Mouse (Mus musculus) cortical plate, adult 2 months (tissue): ENCODE measurements around the gene Fmnl2.

ENCODE experiments used
- CTCF ChIP-seq: fragments of 200-500 bp; IDR thresholded peaks from 2 replicates; pipeline ENCODE4 v1.5.1; 2011; ENCODE audit warnings: mild to moderate bottlenecking, control low read depth, low read length; ENCODE audit not compliant: insufficient read depth; ENCODE audit errors: extremely low read depth
- POLR2A ChIP-seq: fragments of 200-500 bp; IDR thresholded peaks from 2 replicates; pipeline ENCODE4 v1.6.1; 2011; ENCODE audit warnings: mild to moderate bottlenecking, low read length, control low read depth; ENCODE audit not compliant: insufficient read depth; ENCODE audit errors: extremely low read depth

DNA sequence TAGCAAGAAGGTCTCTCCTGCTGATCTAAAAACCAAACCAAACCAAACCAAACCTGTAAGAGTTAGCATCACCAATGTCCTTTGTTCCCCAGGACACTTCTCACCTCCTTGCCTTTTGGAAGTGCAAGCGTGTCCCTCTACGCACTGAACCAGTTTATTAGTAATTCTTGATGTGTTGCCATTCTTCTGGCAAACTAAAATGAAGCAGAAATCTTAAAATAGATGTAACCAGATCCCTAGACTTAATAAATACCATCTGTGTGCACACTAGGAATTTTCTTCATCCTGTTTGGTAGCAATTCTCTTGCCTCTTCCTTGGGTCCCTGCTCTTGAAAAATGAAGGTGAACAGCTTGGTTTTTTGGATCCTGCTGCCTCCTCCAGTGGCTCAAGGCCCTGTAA is 111.2 kb downstream of the Fmnl2 start:
- TF ChIP-seq POLR2A (no peak), CTCF (no peak)
